Mouse (Mus musculus): ENCODE measurements at regions not wholly inside any gene's neighbourhood (a gene's known extent, or its start where the extent isn't known, plus 50 kb on each side); places are given as distances from the start of the nearest gene placed in this dataset.
"Not testable (repeated sequence)": the region's sequence is repeated elsewhere in the genome, so short reads cannot be mapped to it uniquely, and the experiment has no call there.

DNA sequence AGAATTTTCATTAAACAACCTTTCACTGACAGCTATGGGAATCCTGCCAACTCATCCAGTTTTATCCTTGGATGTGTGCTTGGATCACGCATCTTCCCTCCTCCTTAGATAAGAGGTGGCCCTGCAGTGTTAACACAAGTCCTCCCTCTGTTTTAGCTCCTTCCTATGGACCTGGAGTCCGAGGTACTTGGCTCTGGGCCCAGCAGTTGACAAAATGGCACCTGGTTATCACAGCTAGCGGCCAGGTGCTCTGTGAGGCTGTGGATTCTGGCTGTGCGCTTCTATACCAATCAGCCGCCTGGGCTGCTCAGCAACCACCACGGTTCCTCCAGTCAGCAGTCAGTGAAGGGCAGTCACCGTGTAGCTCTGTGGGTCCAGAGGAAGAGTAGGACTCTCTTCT is 157.4 kb downstream of the Prdm2 start:
- 73% methylated on average over 7 of the region's 7 CpGs for WGBS (ENCODE audit: insufficient replicate concordance)
- H3K4me1 ChIP-seq (ENCODE audit: control insufficient read depth, low read depth, low read length): no peaks in the 10 kb centered on the region
- no peak for ATAC-seq (ENCODE audit: low read depth)
- no peaks in the 10 kb centered on the region for H3K27me3 ChIP-seq (ENCODE audit: control insufficient read depth, insufficient read depth, low read depth, low read length)
- H3K27ac ChIP-seq (ENCODE audit: low read length): no peak overlapping the region
- H3K4me3 ChIP-seq (ENCODE audit: low read depth, low read length): no peak overlapping the region
- H3K36me3 ChIP-seq (ENCODE audit: control insufficient read depth, insufficient read depth): no peaks in the 10 kb centered on the region
- no peak overlapping the region for H3K4me2 ChIP-seq (ENCODE audit: low read depth, low read length)
- H3K9me3 ChIP-seq (replicated peaks; ENCODE audit: control insufficient read depth, low read length): no peaks in the 10 kb centered on the region
- no peak overlapping the region for H3K9ac ChIP-seq (ENCODE audit: low read depth, low read length)

GRCm38 (mm10) chr4:143053029-143053428 is 159.8 kb downstream of the Prdm2 start:
- H3K9me3 ChIP-seq (replicated peaks; ENCODE audit: control insufficient read depth, low read length): no peaks in the 10 kb centered on the region
- no peaks in the 10 kb centered on the region for H3K4me1 ChIP-seq (ENCODE audit: control insufficient read depth, low read depth, low read length)
- H3K4me3 ChIP-seq (ENCODE audit: low read depth, low read length): no peak overlapping the region
- no peak overlapping the region for H3K4me2 ChIP-seq (ENCODE audit: low read depth, low read length)
- no peak overlapping the region for H3K9ac ChIP-seq (ENCODE audit: low read depth, low read length)
- ATAC-seq (ENCODE audit: low read depth): no peak
- 83% methylated on average over 5 of the region's 5 CpGs for WGBS (ENCODE audit: insufficient replicate concordance)
- H3K27me3 ChIP-seq (ENCODE audit: control insufficient read depth, insufficient read depth, low read depth, low read length): no peaks in the 10 kb centered on the region
- H3K36me3 ChIP-seq (ENCODE audit: control insufficient read depth, insufficient read depth): no peaks in the 10 kb centered on the region
- H3K27ac ChIP-seq (ENCODE audit: low read length): no peak overlapping the region

DNA sequence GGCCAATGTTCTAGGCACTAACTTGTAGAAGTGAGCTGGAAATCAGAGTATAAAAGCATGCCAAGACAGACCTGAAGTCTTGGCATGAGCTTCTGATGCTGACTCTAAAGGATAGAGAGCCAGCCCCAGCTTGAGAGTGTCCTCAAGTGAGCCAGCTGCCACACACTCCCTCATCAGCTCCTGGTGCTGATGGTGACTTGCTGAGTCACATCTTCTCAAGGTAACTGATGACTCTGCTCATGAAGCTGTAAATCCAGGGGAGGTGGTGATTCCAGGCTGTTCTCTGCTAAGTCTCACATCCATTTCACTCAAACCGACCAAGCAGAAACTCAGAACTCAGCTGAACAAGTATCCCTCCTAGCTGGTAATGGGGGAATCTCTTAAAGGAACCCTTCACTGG is 161.6 kb downstream of the Prdm2 start:
- Histone ChIP-seq H3K9me3 (replicated peaks; ENCODE audit: control insufficient read depth, low read length) (no peaks in the 10 kb centered on the region), H3K27me3 (ENCODE audit: control insufficient read depth, insufficient read depth, low read depth, low read length) (no peaks in the 10 kb centered on the region), H3K36me3 (ENCODE audit: control insufficient read depth, insufficient read depth) (no peaks in the 10 kb centered on the region), H3K4me2 (ENCODE audit: low read depth, low read length) (no peak overlapping the region), H3K4me3 (ENCODE audit: low read depth, low read length) (no peak overlapping the region), H3K27ac (ENCODE audit: low read length) (no peak overlapping the region), H3K9ac (ENCODE audit: low read depth, low read length) (no peak overlapping the region), H3K4me1 (ENCODE audit: control insufficient read depth, low read depth, low read length) (no peaks in the 10 kb centered on the region)
- WGBS (ENCODE audit: insufficient replicate concordance): 53% methylated on average over 1 of the region's 1 CpGs
- ATAC-seq (ENCODE audit: low read depth): no peak

- H3K4me3 ChIP-seq (ENCODE audit: low read depth, low read length): no peak overlapping the region
- no peaks in the 10 kb centered on the region for H3K36me3 ChIP-seq (ENCODE audit: control insufficient read depth, insufficient read depth)
- H3K9me3 ChIP-seq (replicated peaks; ENCODE audit: control insufficient read depth, low read length): no peaks in the 10 kb centered on the region
These were observed 167.6 kb downstream of the Prdm2 start for GRCm38 (mm10) chr4:143045245-143045644.

GRCm38 (mm10) chr4:143042806-143043205 is 170.0 kb downstream of the Prdm2 start:
- H3K27me3 ChIP-seq (ENCODE audit: control insufficient read depth, insufficient read depth, low read depth, low read length): no peaks in the 10 kb centered on the region
- ATAC-seq (ENCODE audit: low read depth): no peak
- H3K36me3 ChIP-seq (ENCODE audit: control insufficient read depth, insufficient read depth): no peaks in the 10 kb centered on the region
- WGBS (ENCODE audit: insufficient replicate concordance): 60% methylated on average over 6 of the region's 6 CpGs
- H3K9me3 ChIP-seq (replicated peaks; ENCODE audit: control insufficient read depth, low read length): no peaks in the 10 kb centered on the region
- no peaks in the 10 kb centered on the region for H3K4me1 ChIP-seq (ENCODE audit: control insufficient read depth, low read depth, low read length)
- H3K9ac ChIP-seq (ENCODE audit: low read depth, low read length): no peak overlapping the region
- no peak overlapping the region for H3K4me3 ChIP-seq (ENCODE audit: low read depth, low read length)
- H3K27ac ChIP-seq (ENCODE audit: low read length): no peak overlapping the region
- H3K4me2 ChIP-seq (ENCODE audit: low read depth, low read length): no peak overlapping the region

More at GRCm38 (mm10) chr4:143045245-143045644, 167.6 kb downstream of the Prdm2 start:
- no peak overlapping the region for H3K27ac ChIP-seq (ENCODE audit: low read length)
- H3K27me3 ChIP-seq (ENCODE audit: control insufficient read depth, insufficient read depth, low read depth, low read length): no peaks in the 10 kb centered on the region
- 35% methylated on average over 7 of the region's 7 CpGs for WGBS (ENCODE audit: insufficient replicate concordance)
- H3K4me2 ChIP-seq (ENCODE audit: low read depth, low read length): no peak overlapping the region
- no peaks in the 10 kb centered on the region for H3K4me1 ChIP-seq (ENCODE audit: control insufficient read depth, low read depth, low read length)
- H3K9ac ChIP-seq (ENCODE audit: low read depth, low read length): no peak overlapping the region
- ATAC-seq (ENCODE audit: low read depth): no peak

GRCm38 (mm10) chr4:143038626-143039025 is 174.2 kb downstream of the Prdm2 start:
- 67% methylated on average over 9 of the region's 9 CpGs for WGBS (ENCODE audit: insufficient replicate concordance)
- H3K9me3 ChIP-seq (replicated peaks; ENCODE audit: control insufficient read depth, low read length): no peaks in the 10 kb centered on the region
- no peak overlapping the region for H3K4me3 ChIP-seq (ENCODE audit: low read depth, low read length)
- no peaks in the 10 kb centered on the region for H3K27me3 ChIP-seq (ENCODE audit: control insufficient read depth, insufficient read depth, low read depth, low read length)
- no peak overlapping the region for H3K4me2 ChIP-seq (ENCODE audit: low read depth, low read length)
- no peaks in the 10 kb centered on the region for H3K36me3 ChIP-seq (ENCODE audit: control insufficient read depth, insufficient read depth)
- no peak overlapping the region for H3K9ac ChIP-seq (ENCODE audit: low read depth, low read length)
- H3K27ac ChIP-seq (ENCODE audit: low read length): no peak overlapping the region
- H3K4me1 ChIP-seq (ENCODE audit: control insufficient read depth, low read depth, low read length): no peaks in the 10 kb centered on the region
- ATAC-seq (ENCODE audit: low read depth): no peak

DNA sequence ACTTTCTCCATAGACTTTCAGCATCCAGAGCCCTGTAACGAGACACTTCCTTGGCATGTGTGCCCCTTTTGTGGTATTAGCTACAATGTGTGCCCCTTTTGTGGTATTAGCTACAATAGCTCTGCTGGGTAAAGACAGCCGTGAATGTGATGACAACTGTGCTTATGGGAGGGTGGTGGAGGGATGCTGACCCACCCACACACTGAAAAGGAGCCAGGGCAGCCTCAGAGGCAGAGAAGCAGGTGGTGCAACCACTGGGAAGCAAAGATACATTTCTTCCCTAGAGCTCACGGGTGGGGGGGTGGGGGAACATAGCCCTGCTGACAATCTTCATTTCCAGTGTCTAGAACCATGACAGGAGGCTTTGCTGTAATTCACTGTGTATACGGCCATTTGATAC is 176.1 kb downstream of the Prdm2 start:
- Histone ChIP-seq H3K27ac (ENCODE audit: low read length) (no peak overlapping the region), H3K27me3 (ENCODE audit: control insufficient read depth, insufficient read depth, low read depth, low read length) (no peaks in the 10 kb centered on the region), H3K9me3 (replicated peaks; ENCODE audit: control insufficient read depth, low read length) (no peaks in the 10 kb centered on the region), H3K4me1 (ENCODE audit: control insufficient read depth, low read depth, low read length) (no peaks in the 10 kb centered on the region), H3K9ac (ENCODE audit: low read depth, low read length) (no peak overlapping the region), H3K36me3 (ENCODE audit: control insufficient read depth, insufficient read depth) (no peaks in the 10 kb centered on the region), H3K4me2 (ENCODE audit: low read depth, low read length) (no peak overlapping the region), H3K4me3 (ENCODE audit: low read depth, low read length) (no peak overlapping the region)
- WGBS (ENCODE audit: insufficient replicate concordance): 45% methylated on average over 4 of the region's 4 CpGs
- no peak for ATAC-seq (ENCODE audit: low read depth)

- H3K36me3 ChIP-seq (ENCODE audit: control insufficient read depth, insufficient read depth); H3K4me2 ChIP-seq (ENCODE audit: low read depth, low read length); H3K4me1 ChIP-seq (ENCODE audit: control insufficient read depth, low read depth, low read length); H3K27me3 ChIP-seq (ENCODE audit: control insufficient read depth, insufficient read depth, low read depth, low read length); H3K4me3 ChIP-seq (ENCODE audit: low read depth, low read length); H3K27ac ChIP-seq (ENCODE audit: low read length); ATAC-seq (ENCODE audit: low read depth); H3K9me3 ChIP-seq (replicated peaks; ENCODE audit: control insufficient read depth, low read length); H3K9ac ChIP-seq (ENCODE audit: low read depth, low read length): not testable (repeated sequence)
- 18% methylated on average over 2 of the region's 2 CpGs for WGBS (ENCODE audit: insufficient replicate concordance)
These were observed 177.7 kb downstream of the Prdm2 start for GRCm38 (mm10) chr4:143035089-143035488.

- WGBS (ENCODE audit: insufficient replicate concordance): 51% methylated on average over 2 of the region's 2 CpGs
- ATAC-seq (ENCODE audit: low read depth): not testable (repeated sequence)
These were observed 178.5 kb downstream of the Prdm2 start for GRCm38 (mm10) chr4:143034324-143034723.

GRCm38 (mm10) chr4:143029813-143030212 is 183.0 kb downstream of the Prdm2 start:
- not testable (repeated sequence) for H3K9ac ChIP-seq (ENCODE audit: low read depth, low read length); H3K4me1 ChIP-seq (ENCODE audit: control insufficient read depth, low read depth, low read length); H3K4me3 ChIP-seq (ENCODE audit: low read depth, low read length); H3K4me2 ChIP-seq (ENCODE audit: low read depth, low read length); H3K36me3 ChIP-seq (ENCODE audit: control insufficient read depth, insufficient read depth); H3K27me3 ChIP-seq (ENCODE audit: control insufficient read depth, insufficient read depth, low read depth, low read length); ATAC-seq (ENCODE audit: low read depth); H3K27ac ChIP-seq (ENCODE audit: low read length); H3K9me3 ChIP-seq (replicated peaks; ENCODE audit: control insufficient read depth, low read length)
- 63% methylated on average over 4 of the region's 4 CpGs for WGBS (ENCODE audit: insufficient replicate concordance)

More at GRCm38 (mm10) chr4:143034324-143034723, 178.5 kb downstream of the Prdm2 start:
- H3K9me3 ChIP-seq (replicated peaks; ENCODE audit: control insufficient read depth, low read length); H3K27me3 ChIP-seq (ENCODE audit: control insufficient read depth, insufficient read depth, low read depth, low read length); H3K27ac ChIP-seq (ENCODE audit: low read length); H3K9ac ChIP-seq (ENCODE audit: low read depth, low read length); H3K4me3 ChIP-seq (ENCODE audit: low read depth, low read length); H3K36me3 ChIP-seq (ENCODE audit: control insufficient read depth, insufficient read depth); H3K4me1 ChIP-seq (ENCODE audit: control insufficient read depth, low read depth, low read length); H3K4me2 ChIP-seq (ENCODE audit: low read depth, low read length): not testable (repeated sequence)
